Mouse (Mus musculus): Measurements from ENCODE around the gene Rgs6. TPM values are rescaled to one million over a fixed set of nuclear protein-coding genes. Genes with fewer than 3 reads are reported as not detected.
A peak's percentile ranks its signal among the peaks of the same experiment; 100 is the strongest.

The Rgs6 gene
- polyA plus RNA-seq, 1 experiment from 2014 or later = 1.5 TPM

DNA sequence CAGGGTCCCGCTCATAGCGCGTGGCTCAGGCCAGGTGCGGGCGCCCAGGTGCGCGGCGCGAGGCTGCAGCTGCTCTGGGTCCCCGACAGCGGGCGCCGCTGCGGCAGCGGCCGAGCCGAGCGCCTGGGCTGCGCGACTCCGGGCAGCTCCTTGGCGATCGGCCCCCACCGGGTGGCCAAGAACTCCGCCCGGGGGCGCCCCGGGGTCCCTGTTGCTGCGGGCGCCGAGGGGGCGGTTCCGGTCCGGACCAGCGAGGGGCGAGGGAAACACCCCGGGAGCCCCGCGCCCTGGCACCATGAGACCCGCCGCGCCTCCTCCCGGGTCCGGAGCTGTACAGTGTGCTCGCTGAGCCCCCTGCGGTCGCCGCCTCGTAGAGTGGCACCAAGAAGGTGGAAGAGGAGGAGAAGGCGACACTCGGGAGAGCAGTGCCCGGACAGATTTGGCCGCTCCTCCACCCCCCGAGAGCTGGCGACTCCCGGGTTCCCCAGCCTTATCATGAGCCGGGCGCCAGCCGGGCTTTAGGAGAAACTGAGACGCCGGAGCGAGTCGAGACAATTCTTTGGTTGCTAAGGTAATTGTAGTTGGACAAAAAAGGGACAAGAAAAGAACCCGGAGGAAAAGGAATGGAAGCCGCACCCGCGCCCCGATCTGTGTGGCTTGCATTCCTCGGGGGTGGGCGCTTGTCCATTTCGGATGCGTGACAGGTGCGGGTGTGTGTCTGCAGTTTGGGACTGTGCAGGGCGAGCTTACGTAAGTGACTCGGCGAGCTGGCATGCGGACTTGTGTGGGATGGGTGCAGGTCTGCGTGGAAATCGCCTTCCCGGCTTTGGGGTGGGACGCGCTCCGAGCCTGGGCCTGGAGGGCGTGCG is 29.0 kb downstream of the Rgs6 start:
- 2% methylated on average over 52 of the region's 86 CpGs for WGBS
- Histone ChIP-seq H3K27ac (replicated peaks) (no peak overlapping the region), H3K4me2 (replicated peaks; ENCODE audit: low read depth) (peak overlapping the region; percentile 95), H3K4me1 (replicated peaks; ENCODE audit: control insufficient read depth, insufficient read depth) (no peaks in the 10 kb centered on the region), H3K9ac (ENCODE audit: low read length) (peak overlapping the region; percentile 58), H3K4me3 (ENCODE audit: low read depth, low read length) (peak overlapping the region; percentile 56), H3K36me3 (ENCODE audit: control insufficient read depth, insufficient read depth, low read length) (no peaks in the 10 kb centered on the region), H3K9me3 (ENCODE audit: control insufficient read depth, low read length) (no peaks in the 10 kb centered on the region), H3K27me3 (ENCODE audit: control insufficient read depth, insufficient read depth, low read length) (no peaks in the 10 kb centered on the region; the same call in 1 of the 2 replicates)
- ATAC-seq (ENCODE audit: low FRiP score, low TSS enrichment) (peak; percentile 73), DNase-seq (ENCODE audit: low spot score) (peak; percentile 65)
- TF ChIP-seq CTCF (IDR thresholded peaks at IDR 0.05; ENCODE audit: low read depth) (peak; percentile 48), EP300 (optimal IDR thresholded peaks at IDR 0.05) (no peak)

DNA sequence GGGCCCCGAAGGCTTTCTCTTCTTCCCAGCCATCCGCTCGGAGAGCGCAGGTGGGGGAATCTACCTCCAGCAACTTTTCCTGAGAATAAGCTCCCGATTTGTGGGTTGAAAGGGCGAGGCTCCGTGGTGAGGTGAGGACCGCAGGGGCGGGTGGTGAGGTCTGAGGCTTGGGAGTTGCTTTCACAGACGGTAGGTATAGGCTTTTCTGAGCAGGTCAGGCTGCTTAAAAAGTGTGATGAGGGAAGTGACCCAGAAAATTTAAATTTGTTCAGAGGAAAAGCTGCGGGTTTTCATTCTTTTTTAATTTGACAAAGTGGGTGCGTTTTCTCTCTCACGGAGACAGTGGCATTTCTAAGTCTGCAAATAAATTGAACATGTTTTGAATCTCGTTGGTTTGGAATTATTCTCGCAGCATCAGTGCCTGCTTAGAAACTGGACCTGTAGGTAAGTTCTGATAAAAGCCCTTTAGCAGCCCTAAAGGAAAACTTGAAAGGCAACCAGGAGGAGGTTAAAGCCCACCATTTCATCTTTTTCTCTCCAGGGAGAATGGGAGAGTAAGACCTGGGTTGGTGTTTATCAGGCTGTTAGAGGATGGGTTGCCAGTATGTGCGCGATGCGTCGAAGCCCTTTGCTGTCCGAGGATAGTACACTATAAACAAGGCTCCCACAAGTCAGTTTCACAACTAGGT is 29.7 kb downstream of the Rgs6 start:
- 20% methylated on average over 20 of the region's 20 CpGs for WGBS
- no peaks in the 10 kb centered on the region; the same call in 1 of the 2 replicates for H3K27me3 ChIP-seq (ENCODE audit: control insufficient read depth, insufficient read depth, low read length)
- peak overlapping the region; percentile 95 for H3K4me2 ChIP-seq (replicated peaks; ENCODE audit: low read depth)
- no peak for ATAC-seq (ENCODE audit: low FRiP score, low TSS enrichment)
- no peak for DNase-seq (ENCODE audit: low spot score)
- H3K36me3 ChIP-seq (ENCODE audit: control insufficient read depth, insufficient read depth, low read length) = no peaks in the 10 kb centered on the region
- H3K9me3 ChIP-seq (ENCODE audit: control insufficient read depth, low read length) = no peaks in the 10 kb centered on the region
- no peak overlapping the region for H3K27ac ChIP-seq (replicated peaks)
- H3K9ac ChIP-seq (ENCODE audit: low read length) = peak overlapping the region; percentile 58; the same call in 1 of the 2 replicates
- no peaks in the 10 kb centered on the region for H3K4me1 ChIP-seq (replicated peaks; ENCODE audit: control insufficient read depth, insufficient read depth)
- TF ChIP-seq EP300 (optimal IDR thresholded peaks at IDR 0.05) (no peak), CTCF (IDR thresholded peaks at IDR 0.05; ENCODE audit: low read depth) (no peak)
- H3K4me3 ChIP-seq (ENCODE audit: low read depth, low read length) = peak overlapping the region; percentile 56

DNA sequence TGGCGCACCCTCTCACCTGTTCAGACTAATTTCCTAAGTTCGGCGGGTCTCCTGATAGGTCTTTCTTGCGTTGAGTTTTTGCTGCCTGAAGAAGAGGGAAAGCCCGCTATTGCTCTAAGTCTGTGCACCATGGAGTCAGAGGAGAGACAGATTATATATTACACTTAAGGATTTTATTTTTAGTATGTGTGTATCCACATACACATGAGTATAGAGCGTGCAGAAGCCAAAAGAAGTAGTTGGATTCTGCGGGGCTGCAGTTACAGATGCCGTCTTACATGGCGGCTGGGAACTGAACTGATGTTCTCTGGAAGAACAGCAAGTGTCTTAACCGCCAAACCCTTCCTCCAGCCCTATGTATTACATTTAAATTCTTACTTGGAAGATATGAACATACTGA is 52.3 kb downstream of the Rgs6 start:
- DNase-seq (ENCODE audit: low spot score) (no peak), ATAC-seq (ENCODE audit: low FRiP score, low TSS enrichment) (no peak)
- H3K36me3 ChIP-seq (ENCODE audit: control insufficient read depth, insufficient read depth, low read length) = no peaks in the 10 kb centered on the region
- WGBS = 91% methylated on average over 10 of the region's 10 CpGs
- no peak for TF ChIP-seq CTCF (IDR thresholded peaks at IDR 0.05; ENCODE audit: low read depth)
- TF ChIP-seq EP300 (optimal IDR thresholded peaks at IDR 0.05) = no peak
- no peaks in the 10 kb centered on the region for H3K4me1 ChIP-seq (replicated peaks; ENCODE audit: control insufficient read depth, insufficient read depth)
- H3K27ac ChIP-seq (replicated peaks) = no peak overlapping the region
- H3K4me3 ChIP-seq (ENCODE audit: low read depth, low read length) = no peak overlapping the region
- no peak overlapping the region for H3K9ac ChIP-seq (ENCODE audit: low read length)
- no peaks in the 10 kb centered on the region for H3K9me3 ChIP-seq (ENCODE audit: control insufficient read depth, low read length)
- no peak overlapping the region for H3K4me2 ChIP-seq (replicated peaks; ENCODE audit: low read depth)
- H3K27me3 ChIP-seq (ENCODE audit: control insufficient read depth, insufficient read depth, low read length) = no peaks in the 10 kb centered on the region

DNA sequence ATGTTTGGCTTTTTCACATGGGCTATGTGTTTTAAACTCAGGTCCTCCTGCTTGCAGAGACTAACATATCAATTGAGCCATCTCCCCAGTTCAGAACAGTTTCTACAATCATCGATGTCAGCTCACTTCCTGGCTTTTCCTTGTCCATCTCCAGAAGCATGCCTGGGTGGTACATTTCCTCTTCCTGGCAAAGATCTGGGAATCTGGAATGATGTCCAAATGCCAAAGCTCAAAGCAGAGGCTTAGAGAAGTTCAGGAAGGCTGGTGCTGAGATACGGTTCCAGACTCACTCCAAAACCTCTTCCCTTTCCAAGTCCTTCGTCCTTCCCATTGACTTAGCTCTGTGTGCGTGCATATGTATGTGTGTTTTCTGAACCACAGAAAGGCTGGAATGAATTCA is 59.8 kb downstream of the Rgs6 start:
- Histone ChIP-seq H3K27me3 (ENCODE audit: control insufficient read depth, insufficient read depth, low read length) (no peaks in the 10 kb centered on the region), H3K9ac (ENCODE audit: low read length) (no peak overlapping the region), H3K27ac (replicated peaks) (no peak overlapping the region), H3K4me1 (replicated peaks; ENCODE audit: control insufficient read depth, insufficient read depth) (no peaks in the 10 kb centered on the region), H3K4me3 (ENCODE audit: low read depth, low read length) (no peak overlapping the region), H3K9me3 (ENCODE audit: control insufficient read depth, low read length) (no peaks in the 10 kb centered on the region), H3K4me2 (replicated peaks; ENCODE audit: low read depth) (no peak overlapping the region), H3K36me3 (ENCODE audit: control insufficient read depth, insufficient read depth, low read length) (no peaks in the 10 kb centered on the region)
- WGBS = 91% methylated on average over 4 of the region's 4 CpGs
- ATAC-seq (ENCODE audit: low FRiP score, low TSS enrichment) (no peak), DNase-seq (ENCODE audit: low spot score) (no peak)
- TF ChIP-seq EP300 (optimal IDR thresholded peaks at IDR 0.05) = no peak
- no peak for TF ChIP-seq CTCF (IDR thresholded peaks at IDR 0.05; ENCODE audit: low read depth)

DNA sequence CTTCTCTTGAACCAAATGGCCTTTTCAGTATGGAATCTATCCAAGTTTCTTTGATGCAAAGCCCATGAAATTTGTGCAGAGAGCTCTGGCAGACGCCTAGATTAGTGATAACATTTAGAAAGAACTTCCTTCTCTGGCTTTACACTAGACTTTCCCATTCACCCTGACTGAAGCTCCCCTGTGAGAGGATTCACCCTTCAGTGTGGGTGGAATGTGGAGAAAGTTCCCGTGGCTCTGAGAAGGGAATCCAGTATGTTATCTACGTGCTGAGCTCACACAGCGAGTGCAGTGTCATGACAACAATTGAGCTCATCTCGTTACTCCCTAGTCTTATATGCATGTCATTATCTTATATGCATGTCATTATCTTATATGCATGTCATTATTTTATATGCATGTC is 61.9 kb downstream of the Rgs6 start:
- ATAC-seq (ENCODE audit: low FRiP score, low TSS enrichment) = no peak
- WGBS = 51% methylated on average over 5 of the region's 5 CpGs
- H3K36me3 ChIP-seq (ENCODE audit: control insufficient read depth, insufficient read depth, low read length) = no peaks in the 10 kb centered on the region
- H3K4me1 ChIP-seq (replicated peaks; ENCODE audit: control insufficient read depth, insufficient read depth) = no peaks in the 10 kb centered on the region
- TF ChIP-seq EP300 (optimal IDR thresholded peaks at IDR 0.05) = no peak
- TF ChIP-seq CTCF (IDR thresholded peaks at IDR 0.05; ENCODE audit: low read depth) = no peak
- no peak overlapping the region for H3K9ac ChIP-seq (ENCODE audit: low read length)
- H3K27me3 ChIP-seq (ENCODE audit: control insufficient read depth, insufficient read depth, low read length) = no peaks in the 10 kb centered on the region
- H3K4me3 ChIP-seq (ENCODE audit: low read depth, low read length) = no peak overlapping the region
- no peaks in the 10 kb centered on the region for H3K9me3 ChIP-seq (ENCODE audit: control insufficient read depth, low read length)
- no peak overlapping the region for H3K4me2 ChIP-seq (replicated peaks; ENCODE audit: low read depth)
- no peak for DNase-seq (ENCODE audit: low spot score)
- no peak overlapping the region for H3K27ac ChIP-seq (replicated peaks)

DNA sequence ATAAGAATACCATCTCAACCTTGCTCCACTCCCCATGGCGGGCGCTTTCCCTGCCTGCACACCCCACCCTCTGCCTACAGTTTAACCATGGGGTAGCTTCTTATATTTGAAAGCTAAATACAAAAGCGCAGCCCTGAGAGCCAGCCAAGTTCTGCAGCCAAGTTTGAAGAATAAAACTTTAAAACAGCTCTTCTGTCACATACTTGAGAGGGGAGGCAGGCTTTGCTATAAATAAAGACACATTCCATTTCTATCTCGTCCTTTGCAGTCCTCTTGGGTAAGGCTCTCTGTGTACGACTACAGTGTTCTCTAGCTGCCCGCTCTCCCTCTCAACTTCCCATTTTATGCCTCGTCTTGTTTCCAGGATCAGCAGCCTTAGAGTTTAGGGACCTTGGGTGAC is 76.5 kb downstream of the Rgs6 start:
- Histone ChIP-seq H3K27me3 (ENCODE audit: control insufficient read depth, insufficient read depth, low read length) (no peaks in the 10 kb centered on the region), H3K4me2 (replicated peaks; ENCODE audit: low read depth) (peak overlapping the region; percentile 21; the same call in 1 of the 2 replicates), H3K27ac (replicated peaks) (no peak overlapping the region), H3K4me3 (ENCODE audit: low read depth, low read length) (no peak overlapping the region), H3K4me1 (replicated peaks; ENCODE audit: control insufficient read depth, insufficient read depth) (no peaks in the 10 kb centered on the region), H3K9me3 (ENCODE audit: control insufficient read depth, low read length) (no peaks in the 10 kb centered on the region), H3K36me3 (ENCODE audit: control insufficient read depth, insufficient read depth, low read length) (no peaks in the 10 kb centered on the region), H3K9ac (ENCODE audit: low read length) (no peak overlapping the region)
- ATAC-seq (ENCODE audit: low FRiP score, low TSS enrichment) (no peak), DNase-seq (ENCODE audit: low spot score) (no peak)
- 25% methylated on average over 7 of the region's 7 CpGs for WGBS
- TF ChIP-seq EP300 (optimal IDR thresholded peaks at IDR 0.05) (no peak), CTCF (IDR thresholded peaks at IDR 0.05; ENCODE audit: low read depth) (no peak)

Data from stomach, postnatal 0 days (tissue).